Mouse (Mus musculus): ENCODE data around the gene Gm4779. TPM values are rescaled to one million over a fixed set of nuclear protein-coding genes. Genes with fewer than 3 reads are reported as not detected.
A peak's percentile ranks its signal among the peaks of the same experiment; 100 is the strongest.
"Not testable (repeated sequence)": the region's sequence is repeated elsewhere in the genome, so short reads cannot be mapped to it uniquely, and the experiment has no call there.

Gm4779 gene
- polyA plus RNA-seq (2015; fragmentation: Nextera tagmentation; extraction: Ambion mirVana): 0.14 and 0.16 TPM in 2 replicates

GRCm38 (mm10) chrX:101794342-101794741, at the start of gene Gm4779, which contains the start of gene 8030474K03Rik:
TSS of gene Gm4779 (minus strand) at chrX:101794423.
TSS of gene 8030474K03Rik (plus strand) at chrX:101794656.
- DNase-seq (no peak), ATAC-seq (no peak)
- Histone ChIP-seq H3K4me2 (ENCODE audit: low read depth, low read length) (no peak within 1 kb of the TSS), H3K4me1 (ENCODE audit: insufficient read depth) (no peaks in the 10 kb centered on the region), H3K27ac (ENCODE audit: low read depth) (no peak within 1 kb of the TSS), H3K9me3 (ENCODE audit: low read length) (no peaks in the 10 kb centered on the region), H3K36me3 (replicated peaks; ENCODE audit: insufficient read depth, low read length) (no peaks in the 10 kb centered on the region), H3K9ac (replicated peaks) (no peak within 1 kb of the TSS), H3K4me3 (ENCODE audit: low read depth, low read length) (no peak within 1 kb of the TSS), H3K27me3 (ENCODE audit: insufficient read depth, low read length) (no peaks in the 10 kb centered on the region)
- WGBS (ENCODE audit: insufficient replicate concordance): 89% methylated on average over 33 of the region's 35 CpGs
- TF ChIP-seq EP300 (IDR thresholded peaks at IDR 0.05; ENCODE audit: low read depth) (no peak), CTCF (IDR thresholded peaks at IDR 0.05; ENCODE audit: low read depth) (no peak)

GRCm38 (mm10) chrX:101819980-101820379, 25.8 kb upstream of the Gm4779 start:
- H3K4me3 ChIP-seq (ENCODE audit: low read depth, low read length); H3K4me2 ChIP-seq (ENCODE audit: low read depth, low read length); DNase-seq; H3K9me3 ChIP-seq (ENCODE audit: low read length); H3K36me3 ChIP-seq (replicated peaks; ENCODE audit: insufficient read depth, low read length); H3K9ac ChIP-seq (replicated peaks); H3K27ac ChIP-seq (ENCODE audit: low read depth); ATAC-seq; H3K27me3 ChIP-seq (ENCODE audit: insufficient read depth, low read length); H3K4me1 ChIP-seq (ENCODE audit: insufficient read depth): not testable (repeated sequence)

GRCm38 (mm10) chrX:101819163-101819562, 24.9 kb upstream of the Gm4779 start:
- no peaks in the 10 kb centered on the region for H3K4me1 ChIP-seq (ENCODE audit: insufficient read depth)
- no peaks in the 10 kb centered on the region for H3K36me3 ChIP-seq (replicated peaks; ENCODE audit: insufficient read depth, low read length)
- H3K27ac ChIP-seq (ENCODE audit: low read depth): no peak overlapping the region
- H3K27me3 ChIP-seq (ENCODE audit: insufficient read depth, low read length): no peaks in the 10 kb centered on the region; the same call in 1 of the 2 replicates
- WGBS (ENCODE audit: insufficient replicate concordance): 50% methylated on average over 1 of the region's 1 CpGs
- TF ChIP-seq EP300 (IDR thresholded peaks at IDR 0.05; ENCODE audit: low read depth) (no peak), CTCF (IDR thresholded peaks at IDR 0.05; ENCODE audit: low read depth) (peak; percentile 21; the same call in 1 of the 2 replicates)
- no peaks in the 10 kb centered on the region for H3K9me3 ChIP-seq (ENCODE audit: low read length)
- DNase-seq (no peak), ATAC-seq (no peak)
- no peak overlapping the region for H3K4me2 ChIP-seq (ENCODE audit: low read depth, low read length)
- no peak overlapping the region for H3K4me3 ChIP-seq (ENCODE audit: low read depth, low read length)
- no peak overlapping the region for H3K9ac ChIP-seq (replicated peaks)

GRCm38 (mm10) chrX:101811750-101812149, 17.5 kb upstream of the Gm4779 start:
- Histone ChIP-seq H3K9ac (replicated peaks) (no peak overlapping the region), H3K4me3 (ENCODE audit: low read depth, low read length) (no peak overlapping the region), H3K27ac (ENCODE audit: low read depth) (no peak overlapping the region), H3K9me3 (ENCODE audit: low read length) (no peaks in the 10 kb centered on the region), H3K27me3 (ENCODE audit: insufficient read depth, low read length) (no peaks in the 10 kb centered on the region), H3K36me3 (replicated peaks; ENCODE audit: insufficient read depth, low read length) (no peaks in the 10 kb centered on the region), H3K4me2 (ENCODE audit: low read depth, low read length) (no peak overlapping the region), H3K4me1 (ENCODE audit: insufficient read depth) (no peaks in the 10 kb centered on the region)
- 47% methylated on average over 3 of the region's 3 CpGs for WGBS (ENCODE audit: insufficient replicate concordance)
- ATAC-seq: no peak
- no peak for TF ChIP-seq EP300 (IDR thresholded peaks at IDR 0.05; ENCODE audit: low read depth)
- TF ChIP-seq CTCF (IDR thresholded peaks at IDR 0.05; ENCODE audit: low read depth): no peak
- no peak for DNase-seq

GRCm38 (mm10) chrX:101805512-101805911, 11.3 kb upstream of the Gm4779 start:
- ATAC-seq (no peak), DNase-seq (no peak)
- TF ChIP-seq CTCF (IDR thresholded peaks at IDR 0.05; ENCODE audit: low read depth) (peak; percentile 54), EP300 (IDR thresholded peaks at IDR 0.05; ENCODE audit: low read depth) (no peak)
- Histone ChIP-seq H3K4me3 (ENCODE audit: low read depth, low read length) (no peak overlapping the region), H3K36me3 (replicated peaks; ENCODE audit: insufficient read depth, low read length) (no peaks in the 10 kb centered on the region), H3K27ac (ENCODE audit: low read depth) (no peak overlapping the region), H3K4me2 (ENCODE audit: low read depth, low read length) (no peak overlapping the region), H3K4me1 (ENCODE audit: insufficient read depth) (no peaks in the 10 kb centered on the region), H3K9ac (replicated peaks) (no peak overlapping the region), H3K27me3 (ENCODE audit: insufficient read depth, low read length) (no peaks in the 10 kb centered on the region), H3K9me3 (ENCODE audit: low read length) (no peaks in the 10 kb centered on the region)
- 31% methylated on average over 2 of the region's 2 CpGs for WGBS (ENCODE audit: insufficient replicate concordance)

- no peak overlapping the region for H3K9ac ChIP-seq (replicated peaks)
- H3K4me1 ChIP-seq (ENCODE audit: insufficient read depth): no peaks in the 10 kb centered on the region
- WGBS (ENCODE audit: insufficient replicate concordance): 47% methylated on average over 4 of the region's 4 CpGs
- H3K4me2 ChIP-seq (ENCODE audit: low read depth, low read length): no peak overlapping the region
- H3K27ac ChIP-seq (ENCODE audit: low read depth): no peak overlapping the region
- H3K9me3 ChIP-seq (ENCODE audit: low read length): no peaks in the 10 kb centered on the region
- DNase-seq (peak; percentile 46), ATAC-seq (no peak)
- TF ChIP-seq EP300 (IDR thresholded peaks at IDR 0.05; ENCODE audit: low read depth) (no peak), CTCF (IDR thresholded peaks at IDR 0.05; ENCODE audit: low read depth) (peak; percentile 68)
- H3K36me3 ChIP-seq (replicated peaks; ENCODE audit: insufficient read depth, low read length): no peaks in the 10 kb centered on the region
- no peaks in the 10 kb centered on the region for H3K27me3 ChIP-seq (ENCODE audit: insufficient read depth, low read length)
- no peak overlapping the region for H3K4me3 ChIP-seq (ENCODE audit: low read depth, low read length)
Measured at GRCm38 (mm10) chrX:101791551-101791950, 2.7 kb downstream of the Gm4779 start.

GRCm38 (mm10) chrX:101772035-101772434, 22.2 kb downstream of the Gm4779 start:
- H3K4me3 ChIP-seq (ENCODE audit: low read depth, low read length): no peak overlapping the region
- ATAC-seq: no peak
- peak; percentile 45 for DNase-seq
- H3K27me3 ChIP-seq (ENCODE audit: insufficient read depth, low read length): no peaks in the 10 kb centered on the region
- peak; percentile 85 for TF ChIP-seq CTCF (IDR thresholded peaks at IDR 0.05; ENCODE audit: low read depth)
- TF ChIP-seq EP300 (IDR thresholded peaks at IDR 0.05; ENCODE audit: low read depth): no peak
- H3K4me1 ChIP-seq (ENCODE audit: insufficient read depth): no peaks in the 10 kb centered on the region
- H3K27ac ChIP-seq (ENCODE audit: low read depth): no peak overlapping the region
- H3K9ac ChIP-seq (replicated peaks): no peak overlapping the region
- H3K36me3 ChIP-seq (replicated peaks; ENCODE audit: insufficient read depth, low read length): no peaks in the 10 kb centered on the region
- H3K9me3 ChIP-seq (ENCODE audit: low read length): no peaks in the 10 kb centered on the region
- WGBS (ENCODE audit: insufficient replicate concordance): 29% methylated on average over 5 of the region's 5 CpGs
- no peak overlapping the region for H3K4me2 ChIP-seq (ENCODE audit: low read depth, low read length)

Measured in liver, postnatal 0 days (tissue).